Mouse (Mus musculus) megakaryocyte-erythroid progenitor cell, adult 5-6 weeks (primary cell): Measurements from ENCODE around the gene Lgmn. TPM values are rescaled to one million over a fixed set of nuclear protein-coding genes. Genes with fewer than 3 reads are reported as not detected.

Source experiments
- ATAC-seq: replicated peaks from 2 replicates; pipeline ENCODE4 v1.8.0; 2016; ENCODE audit warnings: mild to moderate bottlenecking, inconsistent platforms; ENCODE audit not compliant: severe bottlenecking, poor library complexity, low FRiP score, low TSS enrichment
- total RNA-seq, 2 experiments: library from RNA; stranded (forward) in 1 of 2; stranded (reverse) in 1 of 2; fragments of 200-1000, 215-1000 nt in 1 of 2; fragments of >200 nt in 1 of 2; fragmentation: Nextera tagmentation in 1 of 2; gene quantifications; 2 replicates each; pipeline ENCODE4 v1.2.3; 2014 to 2017

Lgmn gene
- total RNA-seq (2014; fragmentation: Nextera tagmentation) (not detected in 2 replicates), total RNA-seq (2017) (0.14 and 0.38 TPM in 2 replicates)

GRCm38 (mm10) chr12:102439632-102440023, at the start of gene Lgmn:
TSS of gene Lgmn (minus strand) at chr12:102439813.
- peak; percentile 98 for ATAC-seq

GRCm38 (mm10) chr12:102484946-102485345, 45.3 kb upstream of the Lgmn start:
- ATAC-seq: no peak

- no peak for ATAC-seq
Observed at GRCm38 (mm10) chr12:102480481-102480880, 40.9 kb upstream of the Lgmn start.

- ATAC-seq: no peak
Observed at GRCm38 (mm10) chr12:102474411-102474810, 34.8 kb upstream of the Lgmn start.

- ATAC-seq: peak; percentile 98
Observed at GRCm38 (mm10) chr12:102468894-102469764, 29.5 kb upstream of the Lgmn start, which contains the start of gene Golga5. TSS of gene Golga5 (plus strand) at chr12:102469135.

GRCm38 (mm10) chr12:102468136-102468535, 28.5 kb upstream of the Lgmn start:
- ATAC-seq: no peak

- ATAC-seq: no peak
Observed at GRCm38 (mm10) chr12:102464650-102465049, 25.0 kb upstream of the Lgmn start.

GRCm38 (mm10) chr12:102461177-102461576, 21.6 kb upstream of the Lgmn start:
- ATAC-seq: no peak; the same call in 1 of the 2 replicates

GRCm38 (mm10) chr12:102460014-102460413, 20.4 kb upstream of the Lgmn start:
- no peak for ATAC-seq

- ATAC-seq: no peak
Observed at GRCm38 (mm10) chr12:102456467-102457193, 17.0 kb upstream of the Lgmn start.

- ATAC-seq: no peak
Observed at GRCm38 (mm10) chr12:102453581-102453980, 14.0 kb upstream of the Lgmn start.

- ATAC-seq: peak; percentile 91
Observed at GRCm38 (mm10) chr12:102451126-102451851, 11.7 kb upstream of the Lgmn start.

GRCm38 (mm10) chr12:102450437-102450836, 10.8 kb upstream of the Lgmn start:
- ATAC-seq: no peak

GRCm38 (mm10) chr12:102445436-102445835, 5.8 kb upstream of the Lgmn start:
- no peak for ATAC-seq

- ATAC-seq: 0 out of 2 replicates have a peak, but pooled peaks have one; percentile 14
Observed at GRCm38 (mm10) chr12:102443676-102444075, 4.1 kb upstream of the Lgmn start.

GRCm38 (mm10) chr12:102442639-102443038, 3.0 kb upstream of the Lgmn start:
- no peak for ATAC-seq

- ATAC-seq: no peak
Observed at GRCm38 (mm10) chr12:102441141-102441540, 1.5 kb upstream of the Lgmn start.

GRCm38 (mm10) chr12:102440551-102440950, 938 bp upstream of the Lgmn start:
- ATAC-seq: peak; percentile 25; the same call in 1 of the 2 replicates

- no peak for ATAC-seq
Observed at GRCm38 (mm10) chr12:102438983-102439631, 506 bp downstream of the Lgmn start.
